Mouse (Mus musculus) C2C12 (cell line): Measurements from ENCODE around the gene Hps5.

Source experiments
- CTCF ChIP-seq: IDR thresholded peaks from one replicate; pipeline ENCODE4 v1.5.1; 2011; ENCODE audit not compliant: control insufficient read depth, insufficient read depth, insufficient read length
- FOSL1 ChIP-seq: IDR thresholded peaks from one replicate; pipeline ENCODE4 v1.8.0; 2011; ENCODE audit warnings: mild to moderate bottlenecking, low read length; ENCODE audit not compliant: poor library complexity, insufficient read depth, severe bottlenecking
- MYOG ChIP-seq: IDR thresholded peaks from one replicate; pipeline ENCODE4 v1.6.1; 2011; ENCODE audit not compliant: control insufficient read depth, insufficient read length; ENCODE audit errors: extremely low read depth
- USF1 ChIP-seq: IDR thresholded peaks from one replicate; pipeline ENCODE4 v1.6.1; 2011; ENCODE audit warnings: low read depth, mild to moderate bottlenecking, control low read depth, moderate library complexity

DNA sequence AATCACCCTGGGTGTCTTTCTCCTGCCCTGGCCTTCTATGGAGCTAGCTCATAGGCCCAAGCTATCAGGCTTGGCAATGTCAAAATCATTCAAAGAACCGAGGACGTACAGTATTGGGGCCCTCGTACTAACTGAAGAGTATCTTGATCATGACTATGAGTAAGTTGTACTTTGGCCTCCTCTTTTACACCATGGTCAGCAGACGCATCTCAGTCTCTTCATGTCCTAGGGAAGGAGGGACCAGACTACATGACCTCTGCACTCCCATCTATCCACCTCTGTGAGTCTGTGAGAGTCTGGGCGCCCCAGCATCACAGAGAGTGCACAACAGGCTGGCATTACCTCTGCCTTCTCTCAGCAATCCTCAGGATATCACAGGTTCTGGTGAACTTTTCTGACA lies 33.3 kb downstream of the Hps5 start:
- TF ChIP-seq CTCF = no peak
- no peak for TF ChIP-seq USF1
- no peak for TF ChIP-seq FOSL1
- TF ChIP-seq MYOG = no peak
